9 mouse cellular contexts compared by ENCODE assay signal in the genomic region with DNA sequence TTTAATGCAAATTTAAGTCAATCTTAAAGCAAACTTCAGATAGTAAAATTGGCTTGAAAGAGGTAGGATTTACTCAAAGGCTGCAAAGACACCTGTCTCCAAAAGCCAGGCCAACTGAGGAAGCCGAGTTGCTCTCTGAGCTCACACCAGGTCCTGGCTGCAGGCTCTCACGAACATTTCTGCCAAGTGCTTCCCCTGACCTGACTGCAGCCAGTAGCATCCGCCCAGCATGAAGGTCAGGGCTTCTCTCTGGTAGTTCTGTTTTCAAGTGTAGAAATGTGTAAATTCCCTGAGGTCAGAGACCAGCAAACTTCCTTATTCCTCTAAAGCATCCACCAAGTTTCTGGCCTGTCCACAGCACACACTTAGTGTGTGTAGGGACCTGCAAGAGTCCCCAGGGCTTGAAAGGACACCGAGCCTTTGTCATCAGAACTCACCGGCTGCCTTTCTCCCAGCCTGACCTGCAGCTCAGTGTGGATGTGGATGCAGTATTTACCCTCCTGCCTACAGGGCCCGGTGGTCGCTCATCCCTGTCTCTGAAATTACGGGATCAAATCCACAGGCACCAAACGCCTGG. TPM values are rescaled to one million over a fixed set of nuclear protein-coding genes. Genes with fewer than 3 reads are reported as not detected.
DNase-seq lines count a peak whose midpoint lies in the region; ATAC-seq and TF ChIP-seq lines count a peak whose summit lies in the region.
"Had no signal": no experiment of that assay in that cellular context is flagged by ENCODE, and none has a peak within 500 bp of the region (broad histone marks: within the 10 kb centered on the region; RNA-seq: fewer than 3 reads in every experiment).

No protein-coding gene starts in this region.

- peaks cover 54% of the 10 kb centered on the region for H3K4me1 ChIP-seq in heart, embryonic 12.5 days (replicated peaks)
- peaks cover 32 to 87% of the 10 kb centered on the region in 2 experiments for H3K4me1 ChIP-seq in CH12.LX (ENCODE audit: control insufficient read depth in 1 of 2, insufficient read depth in 2 of 2)

- dilution Hi-C loops in CH12.LX (cut with MboI; ENCODE audit: extremely low pct_ligation_motif_present, extremely low pct_unique_long_range_greater_than_20kb, low sequenced_read_pairs): no loop called here

- DNase-seq in heart, adult 8-10 months (ENCODE audit: low spot score): no peak
- peak; percentile 40 for DNase-seq in CH12.LX (ENCODE audit: extremely low read depth)
- DNase-seq in adrenal gland, postnatal 36 days: peak; percentile 54 to 58
- DNase-seq in gastrocnemius, postnatal 25 days: peak; percentile 29
- no peak for DNase-seq in embryo, embryonic 9.5 days (ENCODE audit: extremely low spot score)
- no peak for DNase-seq in lung, postnatal 10 days

- peaks cover 16% of the 10 kb centered on the region for H3K79me2 ChIP-seq in CH12.LX (replicated peaks; ENCODE audit: control insufficient read depth, extremely low read depth, insufficient read depth, poor library complexity, severe bottlenecking)

- no peak overlapping the region for H3K9ac ChIP-seq in heart, embryonic 12.5 days
- no peak overlapping the region for H3K9ac ChIP-seq in CH12.LX (ENCODE audit: insufficient read depth, low read depth)
- H3K9ac ChIP-seq: liver, embryonic 15.5 days had no signal

- H3K36me3 ChIP-seq in heart, embryonic 12.5 days: no peaks in the 10 kb centered on the region
- H3K36me3 ChIP-seq in CH12.LX (replicated peaks in 1 of 2; ENCODE audit: control insufficient read depth in 1 of 2, insufficient read depth in 1 of 2, low read length in 1 of 2): peaks cover 0 to 39% of the 10 kb centered on the region in 2 experiments
- H3K36me3 ChIP-seq: liver, embryonic 15.5 days had no signal

- no peak overlapping the region for H3K4me3 ChIP-seq in heart, embryonic 12.5 days
- H3K4me3 ChIP-seq in CH12.LX (replicated peaks in 1 of 3; ENCODE audit: low read depth in 2 of 3, low read length in 2 of 3, poor library complexity in 1 of 3): no peak overlapping the region
- H3K4me3 ChIP-seq: liver, embryonic 15.5 days had no signal

- H3K27ac ChIP-seq in heart, embryonic 12.5 days (ENCODE audit: poor library complexity, severe bottlenecking): 0 out of 2 replicates have a peak overlapping the region, but pooled peaks have one; percentile 1
- peak overlapping the region; percentile 58; the same call in 1 of the 2 replicates for H3K27ac ChIP-seq in CH12.LX (ENCODE audit: insufficient read depth, low read depth)

- in situ Hi-C loops in CH12.LX (cut with MboI; ENCODE audit: low pct_ligation_motif_present, low pct_unique_long_range_greater_than_20kb, low sequenced_read_pairs): no loop called here

- no peak for TF ChIP-seq CTCF in CH12.LX (conservative IDR thresholded peaks at IDR 0.05 in 1 of 2, IDR thresholded peaks at IDR 0.05 in 1 of 2; ENCODE audit: low read depth in 2 of 2, low read length in 2 of 2)

- WGBS in heart, embryonic 12.5 days: 71% methylated on average over 9 of the region's 9 CpGs

- H3K4me2 ChIP-seq in heart, embryonic 12.5 days: no peak overlapping the region
- peak overlapping the region; percentile 55 for H3K4me2 ChIP-seq in CH12.LX (ENCODE audit: insufficient read depth, low read depth, poor library complexity, severe bottlenecking)
- H3K4me2 ChIP-seq: liver, embryonic 15.5 days had no signal

- H3K27me3 ChIP-seq in heart, embryonic 12.5 days (replicated peaks): no peaks in the 10 kb centered on the region
- no peaks in the 10 kb centered on the region for H3K27me3 ChIP-seq in CH12.LX (replicated peaks)
- H3K27me3 ChIP-seq: liver, embryonic 15.5 days had no signal

- no peak for ATAC-seq in heart, embryonic 12.5 days (ENCODE audit: insufficient number of reproducible peaks, low FRiP score)
- ATAC-seq in inflammation-experienced regulatory T-cells, adult 6 months: no peak

- TF ChIP-seq POLR2A in CH12.LX (IDR thresholded peaks at IDR 0.05; ENCODE audit: low read depth, low read length): no peak

- H3K9me3 ChIP-seq in heart, embryonic 12.5 days (replicated peaks): no peaks in the 10 kb centered on the region
- H3K9me3 ChIP-seq in CH12.LX (replicated peaks; ENCODE audit: low read length): peaks cover 4% of the 10 kb centered on the region
- H3K9me3 ChIP-seq: liver, embryonic 15.5 days had no signal

- no peak for TF ChIP-seq RAD21 in CH12.LX (IDR thresholded peaks at IDR 0.05; ENCODE audit: low read depth, low read length)

- no peak for TF ChIP-seq EP300 in CH12.LX (IDR thresholded peaks at IDR 0.05; ENCODE audit: low read length)

TF ChIP-seq in CH12.LX, 34 proteins besides CTCF, POLR2A, EP300 and RAD21:
- TF ChIP-seq IRF4 (IDR thresholded peaks at IDR 0.05; ENCODE audit: low read depth, low read length): 0 out of 2 replicates have a peak, but pooled peaks have one; percentile 6
- no peak for TF ChIP-seq MEF2A (IDR thresholded peaks at IDR 0.05; ENCODE audit: borderline replicate concordance, low read depth, low read length)

RNA-seq across cellular contexts. Expression of gene Tmem131l, which starts 44.6 kb away (rescaled TPM):
- 26.9 and 27.4 TPM in 2 replicates for polyA plus RNA-seq in heart, embryonic 12.5 days (2016; fragmentation: Nextera tagmentation; extraction: Ambion mirVana)
- 10 to 100 TPM; 17.6 to 25.0 (median 21.0) TPM for total RNA-seq in heart, adult 8-10 months (2022)
- total RNA-seq in CH12.LX (2012; rRNA removed) (28.7 and 37.1 TPM in 2 replicates), CH12.LX (2014; rRNA removed) (29.4 and 32.7 TPM in 2 replicates)
- polyA plus RNA-seq in CH12.LX (2012; ENCODE audit: insufficient read length, low read depth): 78.5 and 89.7 TPM in 2 replicates
- 10 to 100 TPM; 32.6 to 34.5 TPM for total RNA-seq in adrenal gland, postnatal 36 days (2021)
- 10 to 100 TPM; 10.1 to 12.7 TPM for total RNA-seq in gastrocnemius, postnatal 25 days (2021)
- 10 to 100 TPM; 34.7 to 39.7 (median 36.1) TPM for polyA plus RNA-seq in inflammation-experienced regulatory T-cells, adult 6 months (2017; shearing (Covaris generic))

Comparison
In these comparisons a context has a peak if more than half of its experiments do, and no peak if none do; other contexts are left out.
1. DNase-seq: peak in CH12.LX (single experiment), adrenal gland, postnatal 36 days (2 of 2) and gastrocnemius, postnatal 25 days (single experiment); none in heart, adult 8-10 months (single experiment), embryo, embryonic 9.5 days (single experiment) and lung, postnatal 10 days (single experiment).